Mouse (Mus musculus): ENCODE measurements around the gene Rpsa.

DNA sequence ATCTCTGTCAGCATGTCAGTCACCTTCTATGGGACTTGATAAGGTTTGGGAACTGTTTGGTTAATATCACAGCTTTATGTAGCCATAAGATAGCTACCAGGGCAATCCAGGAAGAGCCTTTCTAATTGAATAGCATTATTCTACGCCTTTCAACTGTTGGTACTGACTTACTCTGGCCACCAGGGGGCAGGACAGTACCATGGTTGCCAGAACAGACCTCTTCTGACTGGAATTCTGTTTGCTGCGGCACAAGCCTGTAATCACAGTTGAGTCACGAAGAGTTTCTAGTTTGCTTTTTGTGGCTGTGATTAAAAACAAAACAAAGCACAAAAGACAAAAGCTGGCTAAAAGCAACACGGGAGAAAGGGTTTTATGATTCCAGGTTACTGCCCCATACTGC lies 13.2 kb downstream of the Rpsa start:
- TF ChIP-seq CTCF (IDR thresholded peaks at IDR 0.05; ENCODE audit: insufficient read depth, low read length) (peak; percentile 72), POLR2A (IDR thresholded peaks at IDR 0.05; ENCODE audit: borderline replicate concordance, extremely low read depth, low read depth, low read length) (no peak)

Data from lung, adult 2 months (tissue).